Mouse (Mus musculus) lung, postnatal 0 days (tissue): ENCODE measurements around the gene Sox6.

Source experiments
- CTCF ChIP-seq: IDR thresholded peaks from 2 replicates; pipeline ENCODE4 v1.5.1; 2016; ENCODE audit warnings: antibody characterized with exemption, mild to moderate bottlenecking
- EP300 ChIP-seq: IDR thresholded peaks from 2 replicates; pipeline ENCODE4 v1.6.1; 2016; ENCODE audit warnings: antibody characterized with exemption, mild to moderate bottlenecking, control low read depth

DNA sequence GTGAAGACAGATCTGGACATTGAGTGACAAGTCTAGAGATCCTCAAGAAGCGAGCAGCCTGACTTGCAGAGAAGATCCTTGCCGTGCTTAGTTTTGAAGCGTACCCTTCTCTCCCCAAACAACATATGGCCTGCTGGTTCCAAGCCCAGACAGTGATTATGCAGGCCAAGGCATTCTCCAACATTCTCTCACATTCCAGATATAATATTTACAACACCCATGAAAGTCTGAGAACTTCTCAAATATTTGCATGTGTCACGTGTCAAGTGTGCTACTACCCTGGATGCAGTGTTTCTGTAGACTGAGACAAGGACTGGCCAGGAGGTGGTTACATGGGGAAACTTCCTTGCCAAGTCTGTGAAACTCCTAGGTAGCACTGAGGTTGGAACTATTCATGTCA is 367.3 kb downstream of the Sox6 start:
- TF ChIP-seq CTCF = no peak
- peak; percentile 26; the same call in 1 of the 2 replicates for TF ChIP-seq EP300
